Mouse (Mus musculus) neutrophil, adult 83 days (primary cell): ENCODE data around the gene Otx2. TPM values are rescaled to one million over a fixed set of nuclear protein-coding genes. Genes with fewer than 3 reads are reported as not detected.

ENCODE experiments used
- total RNA-seq, 2 experiments: library from RNA; stranded (reverse); gene quantifications; one replicate each; pipeline ENCODE4 v1.2.4; 2023

Gene Otx2
- total RNA-seq = not detected

DNA sequence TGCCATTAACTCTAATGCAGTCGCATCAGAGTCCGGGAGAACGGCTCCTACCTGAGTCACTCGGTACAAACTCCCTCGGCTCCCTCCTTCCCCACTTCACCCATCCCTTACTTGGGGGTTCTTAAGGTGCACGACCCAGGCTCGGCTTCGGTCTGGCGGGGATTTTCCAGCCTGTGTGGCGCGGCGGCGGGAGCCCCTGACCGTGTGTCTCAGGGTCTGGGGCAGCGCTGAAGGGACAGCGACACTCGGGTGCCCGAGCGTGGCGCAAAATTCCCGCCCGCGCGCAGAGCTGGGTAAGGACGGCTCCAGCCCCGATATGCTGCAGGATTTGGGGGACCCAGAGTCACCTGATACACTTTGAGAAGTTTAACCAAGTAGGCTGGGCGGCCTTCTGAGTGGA, at the start of gene Otx2:
Gene Otx2, minus strand, starts transcription at position 279 of the 400 bp plus-strand sequence.

Other genes with a start within 250 kb of the Otx2 start
- 10 to 100 TPM; 17.6 to 17.9 TPM for gene Tmem260, start 227.7 kb downstream of the Otx2 start, total RNA-seq